Mouse (Mus musculus) stomach, embryonic 14.5 days (tissue): ENCODE results near the gene H3f3a. TPM values are rescaled to one million over a fixed set of nuclear protein-coding genes. Genes with fewer than 3 reads are reported as not detected.
"Not testable (repeated sequence)": the region's sequence is repeated elsewhere in the genome, so short reads cannot be mapped to it uniquely, and the experiment has no call there.

Experiments
- ATAC-seq: fragments of 200-750 bp; cut with Nextera tagmentation; 2 replicates; pipeline ENCODE4 v1.8.0; 2017; ENCODE audit warnings: low read depth, moderate TSS enrichment; ENCODE audit not compliant: insufficient number of reproducible peaks, insufficient read depth, low FRiP score
- H3K27ac ChIP-seq: fragments of 300-500 bp; sonication (generic); 2 replicates; pipeline ENCODE4 v1.5.1; 2014; ENCODE audit warnings: mild to moderate bottlenecking, low read length, moderate library complexity, mixed read lengths
- H3K27me3 ChIP-seq: fragments of 300-500 bp; sonication (generic); 2 replicates; pipeline ENCODE4 v1.6.1; 2014; ENCODE audit warnings: low read length, control low read depth, mixed read lengths; ENCODE audit not compliant: control insufficient read depth, insufficient read depth
- H3K36me3 ChIP-seq: fragments of 300-500 bp; sonication (generic); 2 replicates; pipeline ENCODE4 v1.6.1; 2014; ENCODE audit warnings: mild to moderate bottlenecking, control low read depth, low read length, moderate library complexity, mixed read lengths; ENCODE audit not compliant: control insufficient read depth, insufficient read depth
- H3K4me1 ChIP-seq: fragments of 300-500 bp; sonication (generic); 2 replicates; pipeline ENCODE4 v1.6.1; 2014; ENCODE audit warnings: low read length, control low read depth, mixed read lengths; ENCODE audit not compliant: control insufficient read depth, insufficient read depth
- H3K4me2 ChIP-seq: fragments of 300-500 bp; sonication (generic); replicated peaks from 2 replicates; pipeline ENCODE4 v1.6.1; 2014; ENCODE audit warnings: low read depth, low read length, control low read depth
- H3K4me3 ChIP-seq: fragments of 300-500 bp; sonication (generic); 2 replicates; pipeline ENCODE4 v1.5.1; 2014; ENCODE audit warnings: low read depth, low read length, control low read depth
- H3K9ac ChIP-seq: fragments of 300-500 bp; sonication (generic); replicated peaks from 2 replicates; pipeline ENCODE4 v1.6.1; 2014; ENCODE audit warnings: low read depth, mild to moderate bottlenecking, control low read depth, low read length, moderate library complexity, mixed read lengths
- H3K9me3 ChIP-seq: fragments of 300-500 bp; sonication (generic); 2 replicates; pipeline ENCODE4 v1.6.1; 2016; ENCODE audit warnings: low read depth, low read length, control low read depth; ENCODE audit not compliant: control insufficient read depth
- WGBS: fragments of 180-500 bp; shearing (Covaris S2); extraction: QIAGEN DNeasy Blood & Tissue Kit; methylation state at CpG from one replicate; pipeline ENCODE4 v1.1.7; 2014; 5-methylcytosine and 5-hydroxymethylcytosine counted together
- polyA plus RNA-seq: library from polyadenylated mRNA; unstranded; fragments of >200 nt; fragmentation: Nextera tagmentation; extraction: Ambion mirVana; gene quantifications from 2 replicates; pipeline ENCODE4 v1.2.1, GENCODE M21; 2014

H3f3a gene
- polyA plus RNA-seq, 1 experiment from 2014 or later, result 2,483 TPM

DNA sequence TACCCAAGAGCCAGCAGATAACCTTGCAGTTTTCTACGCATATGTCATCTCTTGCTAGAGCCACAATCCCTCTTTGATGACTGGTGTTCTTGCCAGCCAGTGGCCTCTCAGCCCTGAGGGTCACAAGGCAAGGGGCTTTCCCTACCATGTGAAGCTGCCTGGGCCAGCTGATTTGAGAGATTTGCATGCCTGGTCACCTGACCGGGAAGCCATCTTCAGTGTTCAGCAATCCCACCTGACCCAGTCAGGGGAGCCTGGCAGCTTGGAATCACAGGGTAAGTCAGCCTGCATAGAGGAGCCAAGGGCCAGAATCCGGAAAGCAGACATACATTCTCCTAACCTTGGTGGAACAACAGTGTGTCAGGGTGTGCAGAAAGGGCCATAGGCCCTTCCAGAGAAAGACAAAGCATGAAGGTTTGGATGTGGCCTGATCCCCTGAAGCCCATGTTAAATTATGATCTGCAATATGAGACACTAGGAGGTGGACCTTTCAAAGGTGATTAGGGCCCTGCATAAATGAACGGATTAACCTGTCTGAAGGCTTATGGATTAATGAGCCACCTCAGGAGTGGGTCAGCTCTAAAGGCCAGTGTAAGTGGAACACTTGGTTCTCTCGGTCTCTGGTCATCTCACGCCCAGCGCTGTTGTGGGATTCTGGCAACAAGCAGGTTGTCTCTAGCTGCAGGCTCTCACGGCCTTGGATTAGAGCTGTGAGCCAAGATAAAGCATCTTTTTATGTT is 28.0 kb upstream of the H3f3a start:
- H3K9ac ChIP-seq, result no peak overlapping the region

DNA sequence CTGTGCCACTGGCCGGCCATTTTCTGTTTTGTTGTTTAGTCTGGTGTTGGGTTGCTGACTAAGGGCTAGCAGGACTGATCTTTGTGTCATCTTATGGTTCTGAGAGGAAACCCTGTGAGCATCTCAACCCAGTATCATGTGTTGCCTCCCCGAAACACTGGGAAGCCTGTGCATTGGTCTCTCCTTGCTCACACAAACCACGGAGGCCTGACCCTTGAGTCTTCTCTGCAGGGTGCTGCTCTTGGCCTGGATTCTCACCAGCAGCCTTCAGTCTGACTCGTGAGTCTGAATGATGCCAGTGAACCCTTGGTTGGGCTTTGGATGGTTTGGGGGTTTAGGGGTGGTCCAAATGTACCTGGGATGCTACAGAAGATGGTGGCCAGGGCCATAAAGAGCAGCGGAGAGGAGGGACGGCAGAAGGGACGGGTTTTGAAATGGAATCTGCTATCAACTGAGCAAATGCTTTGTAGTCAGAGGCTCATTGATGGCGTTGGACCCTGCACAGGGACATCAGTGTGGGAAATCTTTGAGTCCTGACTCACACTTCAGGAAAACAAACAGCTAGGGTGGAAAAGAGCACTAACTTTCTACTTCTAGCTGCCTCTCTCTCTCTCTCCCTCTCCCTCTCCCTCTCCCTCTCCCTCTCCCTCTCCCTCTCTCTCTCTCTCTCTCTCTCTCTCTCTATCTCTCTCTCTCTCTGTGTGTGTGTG is 25.6 kb upstream of the H3f3a start:
- Histone ChIP-seq H3K4me1 (no peaks in the 10 kb centered on the region), H3K9ac (no peak overlapping the region), H3K27me3 (no peaks in the 10 kb centered on the region), H3K9me3 (no peaks in the 10 kb centered on the region), H3K27ac (no peak overlapping the region), H3K36me3 (no peaks in the 10 kb centered on the region), H3K4me2 (no peak overlapping the region), H3K4me3 (no peak overlapping the region)
- WGBS, result 64% methylated on average over 8 of the region's 8 CpGs
- ATAC-seq, result no peak

More for the DNA sequence above, 28.0 kb upstream of the H3f3a start:
- no peaks in the 10 kb centered on the region for H3K36me3 ChIP-seq
- H3K4me1 ChIP-seq, result no peaks in the 10 kb centered on the region
- no peak overlapping the region for H3K4me2 ChIP-seq
- H3K9me3 ChIP-seq, result no peaks in the 10 kb centered on the region
- H3K27me3 ChIP-seq, result no peaks in the 10 kb centered on the region
- no peak overlapping the region for H3K27ac ChIP-seq
- 75% methylated on average over 8 of the region's 8 CpGs for WGBS
- no peak for ATAC-seq
- no peak overlapping the region for H3K4me3 ChIP-seq

DNA sequence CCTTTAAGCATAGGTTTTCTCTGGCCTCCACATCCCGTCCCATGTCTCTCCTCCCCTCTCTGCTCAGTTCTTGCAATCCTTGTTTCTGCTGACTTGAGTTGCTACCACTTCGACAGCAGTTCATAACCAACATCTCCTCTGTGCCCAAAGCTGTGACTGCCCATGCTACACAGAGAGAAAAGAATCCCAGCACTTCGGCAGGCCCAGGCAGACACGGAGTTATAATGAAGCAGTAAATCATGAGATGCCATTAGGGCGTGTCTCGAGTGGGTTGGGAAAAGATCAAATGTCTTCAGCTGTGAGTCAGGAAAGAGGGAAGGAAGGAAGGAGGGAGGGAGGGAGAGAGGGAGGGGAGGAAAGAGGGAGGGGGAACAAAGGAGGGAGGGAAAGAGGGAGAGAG is 24.3 kb upstream of the H3f3a start:
- Histone ChIP-seq H3K27ac (no peak overlapping the region), H3K36me3 (no peaks in the 10 kb centered on the region), H3K9me3 (no peaks in the 10 kb centered on the region), H3K4me2 (no peak overlapping the region), H3K27me3 (no peaks in the 10 kb centered on the region), H3K9ac (no peak overlapping the region), H3K4me3 (no peak overlapping the region), H3K4me1 (no peaks in the 10 kb centered on the region)
- ATAC-seq, result no peak
- WGBS, result 25% methylated on average over 6 of the region's 6 CpGs

DNA sequence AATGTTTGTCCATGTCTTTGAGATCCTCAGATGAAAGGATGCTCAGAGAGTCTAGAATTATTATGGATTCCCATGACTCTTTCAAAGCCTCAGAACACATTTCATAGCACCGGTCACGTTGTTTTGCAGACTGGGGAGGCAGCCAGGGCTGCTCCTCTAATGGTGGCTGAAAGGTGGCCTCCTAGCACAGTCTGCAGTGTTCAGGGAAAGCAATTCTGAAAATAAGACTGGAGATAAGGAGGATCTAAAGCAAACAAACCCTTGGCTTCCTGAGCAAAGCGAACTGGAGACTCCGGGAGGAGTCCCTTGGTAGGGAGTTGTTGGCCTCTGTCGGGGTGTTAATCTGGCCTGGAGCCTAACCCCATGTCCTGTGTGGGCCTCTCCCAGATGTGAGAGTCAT is 23.4 kb upstream of the H3f3a start:
- WGBS, result 72% methylated on average over 5 of the region's 5 CpGs
- ATAC-seq, result no peak

DNA sequence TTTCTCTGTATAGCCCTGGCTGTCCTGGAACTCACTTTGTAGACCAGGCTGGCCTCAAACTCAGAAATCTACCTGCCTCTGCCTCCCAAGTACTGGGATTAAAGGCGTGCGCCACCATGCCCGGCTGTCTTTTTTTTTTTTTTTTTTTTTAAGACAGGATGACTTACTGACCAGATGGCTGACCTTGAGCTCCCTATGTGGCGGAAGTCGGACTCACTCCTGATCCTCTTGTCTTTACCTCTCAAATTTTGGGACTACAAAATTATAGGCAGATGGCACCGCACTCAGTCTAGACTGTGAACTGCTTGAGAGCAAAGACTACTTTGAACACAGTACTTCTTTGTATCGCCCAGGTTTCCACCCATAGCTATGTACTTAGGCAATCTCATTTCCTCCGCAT is 22.7 kb upstream of the H3f3a start:
- H3K4me1 ChIP-seq, H3K36me3 ChIP-seq, H3K27ac ChIP-seq, H3K9me3 ChIP-seq, H3K27me3 ChIP-seq, H3K4me2 ChIP-seq, H3K4me3 ChIP-seq, H3K9ac ChIP-seq, ATAC-seq: not testable (repeated sequence)
- WGBS, result 88% methylated on average over 8 of the region's 8 CpGs

More for the DNA sequence above, 23.4 kb upstream of the H3f3a start:
- Histone ChIP-seq H3K27ac (no peak overlapping the region), H3K36me3 (no peaks in the 10 kb centered on the region), H3K4me3 (no peak overlapping the region), H3K4me2 (no peak overlapping the region), H3K9ac (no peak overlapping the region), H3K9me3 (no peaks in the 10 kb centered on the region), H3K27me3 (no peaks in the 10 kb centered on the region), H3K4me1 (no peaks in the 10 kb centered on the region)

DNA sequence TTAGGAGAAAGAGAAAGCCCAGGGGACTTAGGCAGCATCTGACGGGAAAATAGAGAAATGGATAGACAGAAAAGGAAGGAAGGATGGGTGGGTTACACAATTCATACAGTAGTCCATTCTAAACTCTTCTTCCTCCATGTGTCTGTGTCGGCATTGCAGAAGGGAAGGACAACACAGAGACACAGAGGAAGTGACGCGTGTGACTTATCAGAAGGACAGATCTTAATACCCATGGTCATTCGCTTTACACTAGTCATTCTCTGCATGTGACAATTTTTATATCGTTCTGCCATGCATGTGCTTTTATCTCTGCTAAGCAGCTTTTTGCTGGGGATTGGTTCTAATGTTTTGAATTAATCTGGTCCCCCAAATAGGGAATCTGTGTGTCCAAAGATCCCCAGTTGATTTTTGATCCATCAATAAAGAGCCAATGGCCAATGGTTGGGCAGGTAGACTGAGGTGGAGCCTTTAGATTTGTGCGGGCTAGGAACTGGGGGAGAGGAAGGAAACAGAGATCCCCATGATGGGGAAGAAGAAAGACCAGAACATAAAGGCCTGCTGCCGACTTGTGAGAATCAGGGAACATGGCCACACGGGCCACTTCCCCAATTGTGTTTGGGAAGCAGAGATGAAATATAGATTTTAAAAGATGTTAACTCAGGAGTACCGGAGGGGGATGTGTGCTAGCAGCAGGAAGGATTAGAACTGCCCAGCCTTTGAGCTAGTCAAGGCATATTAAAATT is 21.7 kb upstream of the H3f3a start:
- Histone ChIP-seq H3K36me3 (no peaks in the 10 kb centered on the region), H3K4me1 (no peaks in the 10 kb centered on the region), H3K4me2 (no peak overlapping the region), H3K4me3 (no peak overlapping the region), H3K9me3 (no peaks in the 10 kb centered on the region), H3K27ac (no peak overlapping the region), H3K27me3 (no peaks in the 10 kb centered on the region), H3K9ac (no peak overlapping the region)
- WGBS, result 82% methylated on average over 10 of the region's 10 CpGs
- no peak for ATAC-seq

DNA sequence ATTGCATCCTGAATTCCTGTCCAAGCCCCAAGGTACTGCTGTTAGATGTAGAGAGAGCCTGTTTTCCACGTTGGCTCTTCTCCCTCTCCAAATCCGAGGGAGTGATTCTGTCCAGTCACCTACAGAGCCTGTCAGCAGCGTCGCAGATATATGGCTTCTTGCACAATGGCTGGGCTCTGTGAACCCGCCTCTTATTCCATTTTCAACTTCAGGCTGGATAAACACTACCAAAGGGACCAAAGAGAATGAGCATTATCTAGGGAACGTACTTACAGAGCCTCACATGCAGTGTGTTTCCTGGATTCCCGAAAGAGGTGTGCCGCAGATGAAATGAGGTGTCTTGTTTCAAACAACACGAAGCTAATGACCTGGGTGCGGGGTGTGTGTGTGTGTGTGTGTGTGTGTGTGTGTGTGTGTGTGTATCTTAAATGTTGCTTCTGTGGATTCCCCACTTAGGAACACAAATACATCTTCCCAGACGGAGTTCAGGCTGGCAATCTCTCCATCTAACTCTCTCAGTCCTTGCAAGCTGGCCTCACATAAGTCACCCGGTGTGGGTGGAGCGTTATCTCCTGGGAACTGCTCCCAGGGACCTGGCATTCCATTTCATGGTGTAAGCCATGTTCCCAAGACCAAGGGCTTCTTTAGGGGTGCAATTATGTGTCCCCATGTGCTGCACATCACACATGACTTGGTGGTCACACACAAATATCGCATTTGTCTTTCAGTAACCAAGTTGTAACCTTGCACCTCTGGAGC is 17.0 kb upstream of the H3f3a start:
- 28% methylated on average over 14 of the region's 14 CpGs for WGBS
- H3K9ac ChIP-seq, result no peak overlapping the region
- no peak overlapping the region for H3K4me3 ChIP-seq
- peaks cover 5% of the 10 kb centered on the region; the same call in 1 of the 2 replicates for H3K4me1 ChIP-seq
- H3K36me3 ChIP-seq, result no peaks in the 10 kb centered on the region
- no peak overlapping the region for H3K27ac ChIP-seq
- no peaks in the 10 kb centered on the region for H3K27me3 ChIP-seq
- no peaks in the 10 kb centered on the region for H3K9me3 ChIP-seq
- H3K4me2 ChIP-seq, result peak overlapping the region; percentile 17; the same call in 1 of the 2 replicates
- no peak for ATAC-seq

DNA sequence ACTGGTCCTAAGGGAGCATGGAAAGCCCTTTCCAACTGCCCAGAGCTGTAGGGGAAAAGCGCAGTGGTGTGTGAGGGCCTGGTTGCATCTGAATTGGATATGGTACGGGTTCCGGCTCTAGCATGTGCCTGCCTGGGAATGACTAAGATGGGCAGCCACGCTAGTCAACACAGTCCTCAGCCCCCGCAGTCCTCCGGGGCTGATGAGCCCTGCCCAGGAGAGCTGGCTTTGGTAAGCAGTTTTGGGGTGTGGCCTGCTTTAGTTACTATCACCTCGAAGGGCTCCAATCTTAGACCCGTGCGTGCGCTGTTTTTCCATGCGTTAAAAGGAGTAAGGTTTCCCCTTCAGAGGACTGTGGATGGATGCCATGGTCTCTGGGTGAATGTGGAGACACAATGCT is 16.4 kb upstream of the H3f3a start:
- ATAC-seq, result no peak
- peaks cover 5% of the 10 kb centered on the region; the same call in 1 of the 2 replicates for H3K4me1 ChIP-seq
- no peak overlapping the region for H3K9ac ChIP-seq
- no peak overlapping the region for H3K27ac ChIP-seq
- H3K9me3 ChIP-seq, result no peaks in the 10 kb centered on the region
- 67% methylated on average over 11 of the region's 11 CpGs for WGBS
- H3K36me3 ChIP-seq, result no peaks in the 10 kb centered on the region
- peak overlapping the region; percentile 17; the same call in 1 of the 2 replicates for H3K4me2 ChIP-seq
- no peaks in the 10 kb centered on the region for H3K27me3 ChIP-seq
- H3K4me3 ChIP-seq, result no peak overlapping the region
